Mouse (Mus musculus): Measurements from ENCODE around the gene Vmn1r213. TPM values are rescaled to one million over a fixed set of nuclear protein-coding genes. Genes with fewer than 3 reads are reported as not detected.

Gene Vmn1r213
- total RNA-seq (2018; cell fraction: chromatin; rRNA removed): not detected
- not detected for total RNA-seq (2018; cell fraction: cytosol; rRNA removed)
- total RNA-seq (2018; cell fraction: nucleus; rRNA removed): not detected
- polyA plus RNA-seq (2018): not detected in 3 replicates

DNA sequence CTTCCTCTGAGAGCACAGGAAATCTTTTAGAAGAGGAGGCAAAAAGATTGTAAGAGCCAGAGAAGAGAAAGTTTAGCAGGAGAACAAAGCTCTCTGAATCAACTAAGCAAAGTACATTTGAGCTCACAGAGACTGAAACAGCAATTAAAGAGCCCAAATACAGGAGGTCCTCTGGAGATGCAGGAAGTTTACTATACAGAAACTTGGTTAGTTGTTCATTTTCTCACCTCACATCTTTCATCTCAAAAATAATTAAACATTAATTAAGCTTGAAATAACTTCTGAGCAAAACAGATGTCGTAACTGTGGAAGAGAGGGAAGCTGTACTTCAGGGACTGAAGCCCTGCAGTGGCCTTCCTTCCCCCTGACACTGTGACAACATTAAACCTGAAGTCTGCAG lies at the start of gene Vmn1r213:
Gene Vmn1r213 (plus strand): TSS at position 301 of the 400 bp plus-strand sequence.
- Histone ChIP-seq H3K79me2 (ENCODE audit: inconsistent target) (no peaks in the 10 kb centered on the region), H3K36me3 (ENCODE audit: inconsistent target) (no peaks in the 10 kb centered on the region), H3K27ac (no peak within 1 kb of the TSS), H3K4me3 (ENCODE audit: inconsistent target) (no peak within 1 kb of the TSS)
- WGBS (ENCODE audit: missing documents): 80% methylated on average over 1 of the region's 1 CpGs

DNA sequence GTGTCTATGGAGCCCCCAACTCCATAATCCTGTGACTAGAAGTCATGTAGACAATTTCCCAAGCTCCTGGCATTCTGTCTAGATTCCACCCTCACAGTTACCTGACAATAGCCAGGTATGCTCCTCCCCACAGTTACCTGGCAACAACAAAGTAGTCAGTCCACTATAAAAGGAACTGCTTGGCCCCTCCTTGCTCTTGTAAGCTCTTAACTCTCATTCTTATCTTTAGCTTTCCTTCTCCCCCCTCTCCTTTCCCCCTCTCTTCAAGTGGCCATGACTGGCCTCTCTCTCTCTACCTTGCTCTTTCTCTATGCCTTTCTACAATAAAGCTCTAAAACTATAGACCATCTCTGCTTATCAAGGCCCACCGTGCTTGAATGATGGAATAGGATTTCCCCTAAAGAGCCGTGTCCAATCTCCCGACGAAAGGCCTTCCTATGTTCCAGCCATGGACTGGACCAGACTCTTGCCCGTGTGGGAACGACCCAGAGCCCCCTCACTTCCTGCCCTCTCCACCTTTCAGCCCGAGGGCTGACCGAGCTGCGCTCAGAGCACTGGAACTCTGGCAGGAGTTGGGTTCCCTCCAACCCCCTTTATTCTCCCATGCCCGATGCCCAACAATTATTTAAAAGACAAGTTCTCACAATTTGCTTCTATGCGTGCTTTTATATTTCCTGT lies 17.1 kb upstream of the Vmn1r213 start:
- no peaks in the 10 kb centered on the region for H3K79me2 ChIP-seq (ENCODE audit: inconsistent target)
- H3K4me3 ChIP-seq (ENCODE audit: inconsistent target): no peak overlapping the region
- H3K27ac ChIP-seq: no peak overlapping the region
- H3K36me3 ChIP-seq (ENCODE audit: inconsistent target): no peaks in the 10 kb centered on the region
- 91% methylated on average over 11 of the region's 11 CpGs for WGBS (ENCODE audit: missing documents)

- WGBS (ENCODE audit: missing documents): 67% methylated on average over 1 of the region's 1 CpGs
These were observed 15.2 kb upstream of the Vmn1r213 start for GRCm38 (mm10) chr13:22992178-22992700.

DNA sequence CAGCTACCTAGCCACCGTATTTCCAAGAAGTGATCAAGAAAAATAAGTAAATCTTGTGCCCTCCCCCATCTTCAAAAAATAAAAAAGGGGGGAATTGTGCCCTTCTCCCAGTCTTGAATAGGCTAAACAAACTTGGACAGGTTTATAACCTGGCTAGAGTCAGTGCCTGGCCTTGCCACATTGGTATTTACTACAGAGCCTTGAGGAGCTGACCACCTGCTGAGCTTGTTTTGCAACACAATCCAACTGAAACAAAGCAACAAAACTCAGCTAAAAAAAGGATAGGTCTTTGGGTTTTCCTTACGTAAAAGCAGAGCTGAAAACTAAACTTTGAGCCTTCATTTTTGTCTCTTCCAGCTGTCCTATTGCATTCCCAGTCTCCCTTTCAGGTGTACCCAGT lies 14.7 kb upstream of the Vmn1r213 start:
- H3K79me2 ChIP-seq (ENCODE audit: inconsistent target): no peaks in the 10 kb centered on the region
- no peaks in the 10 kb centered on the region for H3K36me3 ChIP-seq (ENCODE audit: inconsistent target)
- H3K27ac ChIP-seq: no peak overlapping the region
- WGBS (ENCODE audit: missing documents): 85% methylated on average over 2 of the region's 2 CpGs
- H3K4me3 ChIP-seq (ENCODE audit: inconsistent target): no peak overlapping the region

More at GRCm38 (mm10) chr13:22992178-22992700, 15.2 kb upstream of the Vmn1r213 start:
- H3K27ac ChIP-seq: no peak overlapping the region
- no peaks in the 10 kb centered on the region for H3K36me3 ChIP-seq (ENCODE audit: inconsistent target)
- no peak overlapping the region for H3K4me3 ChIP-seq (ENCODE audit: inconsistent target)
- no peaks in the 10 kb centered on the region for H3K79me2 ChIP-seq (ENCODE audit: inconsistent target)

- Histone ChIP-seq H3K79me2 (ENCODE audit: inconsistent target) (no peaks in the 10 kb centered on the region), H3K27ac (no peak overlapping the region), H3K36me3 (ENCODE audit: inconsistent target) (no peaks in the 10 kb centered on the region), H3K4me3 (ENCODE audit: inconsistent target) (no peak overlapping the region)
These were observed 10.7 kb downstream of the Vmn1r213 start for GRCm38 (mm10) chr13:23018158-23018557.

- no peaks in the 10 kb centered on the region for H3K36me3 ChIP-seq (ENCODE audit: inconsistent target)
- no peak overlapping the region for H3K27ac ChIP-seq
- no peaks in the 10 kb centered on the region for H3K79me2 ChIP-seq (ENCODE audit: inconsistent target)
- H3K4me3 ChIP-seq (ENCODE audit: inconsistent target): no peak overlapping the region
These were observed 17.4 kb downstream of the Vmn1r213 start for GRCm38 (mm10) chr13:23024812-23025211.

GRCm38 (mm10) chr13:23030118-23030517 lies 22.7 kb downstream of the Vmn1r213 start, which contains the start of gene Vmn1r214:
Gene Vmn1r214, plus strand, starts transcription at chr13:23030418.
- H3K79me2 ChIP-seq (ENCODE audit: inconsistent target): no peaks in the 10 kb centered on the region
- no peaks in the 10 kb centered on the region for H3K36me3 ChIP-seq (ENCODE audit: inconsistent target)
- WGBS (ENCODE audit: missing documents): 84% methylated on average over 3 of the region's 3 CpGs
- no peak within 1 kb of the TSS for H3K4me3 ChIP-seq (ENCODE audit: inconsistent target)
- H3K27ac ChIP-seq: no peak within 1 kb of the TSS

- 38% methylated on average over 1 of the region's 1 CpGs for WGBS (ENCODE audit: missing documents)
- Histone ChIP-seq H3K36me3 (ENCODE audit: inconsistent target) (no peaks in the 10 kb centered on the region), H3K27ac (no peak overlapping the region), H3K4me3 (ENCODE audit: inconsistent target) (no peak overlapping the region), H3K79me2 (ENCODE audit: inconsistent target) (no peaks in the 10 kb centered on the region)
These were observed 50.3 kb downstream of the Vmn1r213 start for GRCm38 (mm10) chr13:23057778-23058177.

Other genes with a start within 250 kb of the Vmn1r213 start
- gene Vmn1r208, start 230.3 kb upstream of the Vmn1r213 start, polyA plus RNA-seq (2018): not detected in 3 replicates
- gene Vmn1r209, start 198.0 kb upstream of the Vmn1r213 start, polyA plus RNA-seq (2018): not detected in 3 replicates
- gene Vmn1r210, start 176.3 kb upstream of the Vmn1r213 start, polyA plus RNA-seq (2018): not detected in 3 replicates
- not detected in 3 replicates for gene Vmn1r211, start 150.1 kb upstream of the Vmn1r213 start, polyA plus RNA-seq (2018)
- not detected in 3 replicates for gene Vmn1r212, start 123.5 kb upstream of the Vmn1r213 start, polyA plus RNA-seq (2018)
- not detected in 3 replicates for gene Vmn1r214, start 22.8 kb downstream of the Vmn1r213 start, polyA plus RNA-seq (2018)
- gene Vmn1r215, start 60.4 kb downstream of the Vmn1r213 start, polyA plus RNA-seq (2018): not detected in 3 replicates
- not detected in 3 replicates for gene Vmn1r217, start 110.6 kb downstream of the Vmn1r213 start, polyA plus RNA-seq (2018)
- gene Vmn1r218, start 125.5 kb downstream of the Vmn1r213 start, polyA plus RNA-seq (2018): not detected in 3 replicates
- gene Vmn1r219, start 151.7 kb downstream of the Vmn1r213 start, polyA plus RNA-seq (2018): not detected in 3 replicates
- not detected in 3 replicates for gene Vmn1r220, start 180.3 kb downstream of the Vmn1r213 start, polyA plus RNA-seq (2018)
- gene Vmn1r221, start 206.5 kb downstream of the Vmn1r213 start, polyA plus RNA-seq (2018): not detected in 3 replicates
- gene Vmn1r222, start 228.3 kb downstream of the Vmn1r213 start, polyA plus RNA-seq (2018): not detected in 3 replicates
- not detected in 3 replicates for gene Vmn1r223, start 239.5 kb downstream of the Vmn1r213 start, polyA plus RNA-seq (2018)